Mouse (Mus musculus): Measurements from ENCODE around the gene Armh1. TPM values are rescaled to one million over a fixed set of nuclear protein-coding genes. Genes with fewer than 3 reads are reported as not detected.
"Not testable (repeated sequence)": the region's sequence is repeated elsewhere in the genome, so short reads cannot be mapped to it uniquely, and the experiment has no call there.

Gene Armh1
- polyA plus RNA-seq, 1 experiment from 2014 or later, result 0.54 TPM

GRCm38 (mm10) chr4:117259909-117260308 lies 8.0 kb upstream of the Armh1 start:
- H3K4me3 ChIP-seq (replicated peaks; ENCODE audit: low read depth, low read length); H3K4me1 ChIP-seq (ENCODE audit: control insufficient read depth, insufficient read depth, low read length); H3K9me3 ChIP-seq (ENCODE audit: control insufficient read depth, low read length); DNase-seq; H3K27ac ChIP-seq (replicated peaks; ENCODE audit: low read depth, low read length); ATAC-seq (ENCODE audit: low FRiP score, low TSS enrichment); H3K36me3 ChIP-seq (ENCODE audit: control insufficient read depth, insufficient read depth, low read length); H3K4me2 ChIP-seq (ENCODE audit: low read length); H3K27me3 ChIP-seq (ENCODE audit: control insufficient read depth, insufficient read depth, low read length); H3K9ac ChIP-seq (replicated peaks; ENCODE audit: low read length): not testable (repeated sequence)
- WGBS, result 72% methylated on average over 6 of the region's 6 CpGs

GRCm38 (mm10) chr4:117254672-117255071 lies 2.7 kb upstream of the Armh1 start:
- no peak for DNase-seq
- H3K27me3 ChIP-seq (ENCODE audit: control insufficient read depth, insufficient read depth, low read length), result no peaks in the 10 kb centered on the region
- no peak for ATAC-seq (ENCODE audit: low FRiP score, low TSS enrichment)
- no peaks in the 10 kb centered on the region for H3K36me3 ChIP-seq (ENCODE audit: control insufficient read depth, insufficient read depth, low read length)
- WGBS, result 45% methylated on average over 6 of the region's 6 CpGs
- H3K4me3 ChIP-seq (replicated peaks; ENCODE audit: low read depth, low read length), result no peak overlapping the region
- no peaks in the 10 kb centered on the region for H3K9me3 ChIP-seq (ENCODE audit: control insufficient read depth, low read length)
- no peak overlapping the region for H3K4me2 ChIP-seq (ENCODE audit: low read length)
- no peak overlapping the region for H3K27ac ChIP-seq (replicated peaks; ENCODE audit: low read depth, low read length)
- H3K9ac ChIP-seq (replicated peaks; ENCODE audit: low read length), result no peak overlapping the region
- peaks cover 7% of the 10 kb centered on the region; the same call in 1 of the 2 replicates for H3K4me1 ChIP-seq (ENCODE audit: control insufficient read depth, insufficient read depth, low read length)

GRCm38 (mm10) chr4:117254017-117254627 lies 2.2 kb upstream of the Armh1 start:
- DNase-seq, result no peak
- no peak for ATAC-seq (ENCODE audit: low FRiP score, low TSS enrichment)
- Histone ChIP-seq H3K4me2 (ENCODE audit: low read length) (no peak overlapping the region), H3K27me3 (ENCODE audit: control insufficient read depth, insufficient read depth, low read length) (no peaks in the 10 kb centered on the region), H3K27ac (replicated peaks; ENCODE audit: low read depth, low read length) (no peak overlapping the region), H3K4me1 (ENCODE audit: control insufficient read depth, insufficient read depth, low read length) (peaks cover 7% of the 10 kb centered on the region; the same call in 1 of the 2 replicates), H3K36me3 (ENCODE audit: control insufficient read depth, insufficient read depth, low read length) (no peaks in the 10 kb centered on the region), H3K4me3 (replicated peaks; ENCODE audit: low read depth, low read length) (no peak overlapping the region), H3K9me3 (ENCODE audit: control insufficient read depth, low read length) (no peaks in the 10 kb centered on the region), H3K9ac (replicated peaks; ENCODE audit: low read length) (no peak overlapping the region)
- WGBS, result 75% methylated on average over 5 of the region's 5 CpGs

GRCm38 (mm10) chr4:117253218-117254016 lies 1.5 kb upstream of the Armh1 start:
- no peak for ATAC-seq (ENCODE audit: low FRiP score, low TSS enrichment)
- Histone ChIP-seq H3K4me2 (ENCODE audit: low read length) (no peak overlapping the region), H3K27me3 (ENCODE audit: control insufficient read depth, insufficient read depth, low read length) (no peaks in the 10 kb centered on the region), H3K9ac (replicated peaks; ENCODE audit: low read length) (no peak overlapping the region), H3K4me1 (ENCODE audit: control insufficient read depth, insufficient read depth, low read length) (peaks cover 7% of the 10 kb centered on the region; the same call in 1 of the 2 replicates), H3K36me3 (ENCODE audit: control insufficient read depth, insufficient read depth, low read length) (no peaks in the 10 kb centered on the region), H3K9me3 (ENCODE audit: control insufficient read depth, low read length) (no peaks in the 10 kb centered on the region), H3K4me3 (replicated peaks; ENCODE audit: low read depth, low read length) (no peak overlapping the region), H3K27ac (replicated peaks; ENCODE audit: low read depth, low read length) (no peak overlapping the region)
- DNase-seq, result no peak
- WGBS, result 72% methylated on average over 12 of the region's 12 CpGs

GRCm38 (mm10) chr4:117252755-117253154 lies 830 bp upstream of the Armh1 start:
- WGBS, result 83% methylated on average over 5 of the region's 5 CpGs
- ATAC-seq (ENCODE audit: low FRiP score, low TSS enrichment), result no peak
- H3K4me3 ChIP-seq (replicated peaks; ENCODE audit: low read depth, low read length), result peak overlapping the region; percentile 60; the same call in 1 of the 2 replicates

GRCm38 (mm10) chr4:117252351-117252750 lies 426 bp upstream of the Armh1 start:
- DNase-seq (no peak), ATAC-seq (ENCODE audit: low FRiP score, low TSS enrichment) (no peak)
- Histone ChIP-seq H3K9me3 (ENCODE audit: control insufficient read depth, low read length) (no peaks in the 10 kb centered on the region), H3K4me3 (replicated peaks; ENCODE audit: low read depth, low read length) (peak overlapping the region; percentile 60), H3K27me3 (ENCODE audit: control insufficient read depth, insufficient read depth, low read length) (no peaks in the 10 kb centered on the region), H3K9ac (replicated peaks; ENCODE audit: low read length) (peak overlapping the region; percentile 64), H3K4me2 (ENCODE audit: low read length) (peak overlapping the region; percentile 71), H3K4me1 (ENCODE audit: control insufficient read depth, insufficient read depth, low read length) (peaks cover 7% of the 10 kb centered on the region; the same call in 1 of the 2 replicates), H3K36me3 (ENCODE audit: control insufficient read depth, insufficient read depth, low read length) (no peaks in the 10 kb centered on the region), H3K27ac (replicated peaks; ENCODE audit: low read depth, low read length) (no peak overlapping the region; the same call in 1 of the 2 replicates)
- WGBS, result 25% methylated on average over 5 of the region's 5 CpGs

More at GRCm38 (mm10) chr4:117252755-117253154, 830 bp upstream of the Armh1 start:
- no peaks in the 10 kb centered on the region for H3K27me3 ChIP-seq (ENCODE audit: control insufficient read depth, insufficient read depth, low read length)
- DNase-seq, result no peak
- H3K27ac ChIP-seq (replicated peaks; ENCODE audit: low read depth, low read length), result no peak overlapping the region; the same call in 1 of the 2 replicates
- H3K4me1 ChIP-seq (ENCODE audit: control insufficient read depth, insufficient read depth, low read length), result peaks cover 7% of the 10 kb centered on the region; the same call in 1 of the 2 replicates
- no peaks in the 10 kb centered on the region for H3K9me3 ChIP-seq (ENCODE audit: control insufficient read depth, low read length)
- no peaks in the 10 kb centered on the region for H3K36me3 ChIP-seq (ENCODE audit: control insufficient read depth, insufficient read depth, low read length)
- H3K9ac ChIP-seq (replicated peaks; ENCODE audit: low read length), result no peak overlapping the region
- H3K4me2 ChIP-seq (ENCODE audit: low read length), result peak overlapping the region; percentile 71

GRCm38 (mm10) chr4:117250982-117251381 lies 943 bp downstream of the Armh1 start:
- H3K4me3 ChIP-seq (replicated peaks; ENCODE audit: low read depth, low read length), result no peak overlapping the region
- no peak overlapping the region for H3K9ac ChIP-seq (replicated peaks; ENCODE audit: low read length)
- ATAC-seq (ENCODE audit: low FRiP score, low TSS enrichment) (no peak), DNase-seq (no peak)
- peaks cover 7% of the 10 kb centered on the region; the same call in 1 of the 2 replicates for H3K4me1 ChIP-seq (ENCODE audit: control insufficient read depth, insufficient read depth, low read length)
- 72% methylated on average over 1 of the region's 1 CpGs for WGBS
- no peaks in the 10 kb centered on the region for H3K36me3 ChIP-seq (ENCODE audit: control insufficient read depth, insufficient read depth, low read length)
- H3K4me2 ChIP-seq (ENCODE audit: low read length), result peak overlapping the region; percentile 71; the same call in 1 of the 2 replicates
- H3K9me3 ChIP-seq (ENCODE audit: control insufficient read depth, low read length), result no peaks in the 10 kb centered on the region
- no peaks in the 10 kb centered on the region for H3K27me3 ChIP-seq (ENCODE audit: control insufficient read depth, insufficient read depth, low read length)
- H3K27ac ChIP-seq (replicated peaks; ENCODE audit: low read depth, low read length), result no peak overlapping the region

- 85% methylated on average over 6 of the region's 6 CpGs for WGBS
- H3K27ac ChIP-seq (replicated peaks; ENCODE audit: low read depth, low read length), result no peak overlapping the region
- H3K9ac ChIP-seq (replicated peaks; ENCODE audit: low read length), result no peak overlapping the region
- DNase-seq (peak; percentile 28), ATAC-seq (ENCODE audit: low FRiP score, low TSS enrichment) (no peak)
- H3K27me3 ChIP-seq (ENCODE audit: control insufficient read depth, insufficient read depth, low read length), result no peaks in the 10 kb centered on the region
- H3K4me2 ChIP-seq (ENCODE audit: low read length), result no peak overlapping the region
- no peaks in the 10 kb centered on the region for H3K36me3 ChIP-seq (ENCODE audit: control insufficient read depth, insufficient read depth, low read length)
- no peaks in the 10 kb centered on the region for H3K9me3 ChIP-seq (ENCODE audit: control insufficient read depth, low read length)
- no peaks in the 10 kb centered on the region for H3K4me1 ChIP-seq (ENCODE audit: control insufficient read depth, insufficient read depth, low read length)
- H3K4me3 ChIP-seq (replicated peaks; ENCODE audit: low read depth, low read length), result no peak overlapping the region
These were observed 11.1 kb downstream of the Armh1 start for GRCm38 (mm10) chr4:117240867-117241266.

All from midbrain, embryonic 14.5 days (tissue).